Mouse (Mus musculus) layer of hippocampus, postnatal 25 days (tissue): ENCODE measurements around the gene Gpat2. TPM values are rescaled to one million over a fixed set of nuclear protein-coding genes. Genes with fewer than 3 reads are reported as not detected.
A peak's percentile ranks its signal among the peaks of the same experiment; 100 is the strongest.

Experiments used
- DNase-seq, 2 experiments: peaks; one replicate each; pipeline ENCODE4 v3.0.0; 2022; ENCODE audit warnings: mixed read lengths in 2 of 2, low spot score in 1 of 2; ENCODE audit errors: extremely low spot score in 1 of 2
- total RNA-seq, 2 experiments: library from RNA; stranded (reverse); gene quantifications; 2 replicates each; pipeline ENCODE4 v1.2.3; 2021

The Gpat2 gene
- total RNA-seq, 2 experiments from 2014 or later = 0.26 to 0.27 TPM

- no peak for DNase-seq
Observed at GRCm38 (mm10) chr2:127435554-127435953, 10.6 kb downstream of the Gpat2 start.

DNA sequence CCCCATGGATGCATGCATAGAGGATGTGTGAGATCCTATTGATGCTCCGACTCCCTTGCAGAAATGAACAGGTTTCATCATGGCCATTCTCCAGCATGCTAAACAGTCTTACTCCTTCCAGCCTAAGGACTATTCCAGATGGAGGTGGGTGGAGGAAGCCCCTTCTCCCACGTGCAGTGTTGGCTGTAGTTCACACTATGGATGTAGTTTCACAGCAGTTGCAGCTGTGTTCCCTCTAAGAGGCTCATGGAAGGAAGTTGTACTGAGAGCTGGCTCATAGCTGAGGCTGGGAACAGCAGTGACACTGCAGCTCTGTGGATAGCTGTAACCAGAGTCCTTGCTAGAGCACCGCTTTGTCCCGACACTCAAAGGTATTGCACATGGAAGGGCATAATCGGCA, 12.7 kb downstream of the Gpat2 start:
- DNase-seq = no peak

DNA sequence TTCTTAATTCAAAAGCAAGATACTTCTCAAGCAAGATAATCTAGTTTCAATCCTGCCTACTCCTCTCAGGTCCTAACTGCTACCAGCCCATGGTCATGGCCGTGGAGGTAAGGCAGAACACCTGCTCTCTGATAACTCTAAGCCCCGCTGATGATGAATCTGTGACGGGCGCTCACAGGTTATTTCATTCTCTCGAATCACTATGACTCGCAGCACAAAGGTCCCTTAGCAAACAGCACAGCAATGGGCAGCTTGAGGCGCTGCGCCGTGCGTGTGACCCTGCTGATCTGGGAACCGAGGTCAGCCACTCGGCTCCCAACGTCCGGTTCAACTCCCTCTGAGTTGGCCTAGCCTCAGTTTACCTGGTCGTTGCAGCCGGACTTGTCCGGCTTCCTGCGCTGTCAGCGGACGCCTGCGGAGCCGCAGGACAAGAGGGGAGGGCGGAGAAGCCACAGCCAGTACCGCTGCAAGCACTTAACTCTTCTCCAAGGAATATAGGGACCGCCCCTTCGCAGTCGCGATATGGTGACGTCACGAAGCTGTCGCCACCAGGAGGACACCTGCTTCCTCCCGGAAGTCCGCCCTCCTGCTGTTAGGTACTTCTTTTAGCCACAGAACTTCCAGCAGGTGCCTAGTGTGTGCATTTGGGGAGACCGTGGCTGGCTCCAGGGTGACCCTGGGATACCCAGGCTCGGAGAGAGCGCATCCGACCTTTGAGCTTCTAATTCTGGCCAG, 19.2 kb downstream of the Gpat2 start, which contains the start of gene Fahd2a:
TSS of gene Fahd2a (minus strand) at position 511 of the 735 bp plus-strand sequence.
- peak; percentile 77 to 81 for DNase-seq

GRCm38 (mm10) chr2:127446847-127447246, 21.8 kb downstream of the Gpat2 start:
- no peak for DNase-seq

DNA sequence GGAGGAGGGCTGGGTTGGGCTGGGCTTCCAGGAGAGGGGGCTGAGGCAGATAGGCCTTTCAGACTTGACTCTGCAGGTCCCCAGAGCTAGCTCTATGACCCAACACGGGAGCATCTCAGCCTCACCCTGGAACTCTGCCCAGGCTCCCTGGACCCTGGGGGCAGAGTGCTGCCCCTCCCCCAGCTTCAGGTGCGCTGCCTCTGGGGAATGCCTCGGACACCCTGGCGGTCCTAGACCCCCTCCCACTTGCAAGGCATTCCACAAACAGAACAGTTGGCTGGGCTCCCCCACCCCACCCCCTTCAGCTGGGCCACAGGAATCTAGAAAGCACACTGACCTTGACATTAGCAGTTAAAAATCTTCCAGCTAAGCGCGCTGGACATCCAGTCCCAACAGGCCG, 24.7 kb downstream of the Gpat2 start:
- no peak for DNase-seq

- DNase-seq = no peak
Observed at GRCm38 (mm10) chr2:127451748-127452147, 26.7 kb downstream of the Gpat2 start.

- no peak for DNase-seq
Observed at GRCm38 (mm10) chr2:127453141-127453540, 28.1 kb downstream of the Gpat2 start.

DNA sequence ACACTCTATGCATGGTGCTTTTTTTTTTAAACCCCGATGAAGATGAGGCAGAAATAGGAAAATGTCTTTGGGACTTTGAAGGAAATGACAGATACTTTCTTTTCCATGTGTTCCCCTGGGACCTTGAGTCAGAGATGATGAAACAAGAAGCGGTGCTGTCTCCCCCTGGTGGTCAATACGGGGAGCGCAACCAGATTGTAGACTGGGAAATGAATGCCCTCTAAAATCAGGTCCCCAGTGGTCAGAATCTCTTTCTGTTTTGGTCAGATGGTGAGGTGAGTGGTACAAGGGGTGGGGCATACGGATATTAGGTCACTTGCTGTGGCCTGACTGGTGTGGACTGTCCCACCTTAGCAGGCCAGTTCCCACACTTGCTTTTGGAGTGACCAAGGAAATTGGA, 28.8 kb downstream of the Gpat2 start:
- DNase-seq = peak; percentile 57 to 76

DNA sequence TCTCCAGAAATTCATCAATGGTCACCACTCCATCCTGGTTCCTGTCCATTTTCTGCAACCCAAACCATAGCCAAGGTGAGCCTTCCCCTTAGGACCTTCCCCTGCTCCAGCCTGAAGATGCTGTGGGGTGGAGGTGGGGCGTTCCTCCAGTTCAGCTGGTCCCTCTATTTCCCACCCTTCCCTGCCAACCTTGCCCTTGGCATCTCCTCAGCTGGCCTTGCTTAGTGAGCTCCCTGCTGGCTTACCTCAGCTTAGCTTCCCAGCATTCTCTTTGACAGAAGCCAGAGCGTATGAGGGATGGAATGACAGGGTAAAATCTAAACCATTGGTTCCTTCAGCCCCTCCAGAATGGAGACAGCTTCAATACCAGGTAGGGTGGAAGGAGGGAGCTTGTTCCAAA, 34.3 kb downstream of the Gpat2 start:
- DNase-seq = no peak

GRCm38 (mm10) chr2:127461351-127461750, 36.4 kb downstream of the Gpat2 start:
- DNase-seq = no peak

DNA sequence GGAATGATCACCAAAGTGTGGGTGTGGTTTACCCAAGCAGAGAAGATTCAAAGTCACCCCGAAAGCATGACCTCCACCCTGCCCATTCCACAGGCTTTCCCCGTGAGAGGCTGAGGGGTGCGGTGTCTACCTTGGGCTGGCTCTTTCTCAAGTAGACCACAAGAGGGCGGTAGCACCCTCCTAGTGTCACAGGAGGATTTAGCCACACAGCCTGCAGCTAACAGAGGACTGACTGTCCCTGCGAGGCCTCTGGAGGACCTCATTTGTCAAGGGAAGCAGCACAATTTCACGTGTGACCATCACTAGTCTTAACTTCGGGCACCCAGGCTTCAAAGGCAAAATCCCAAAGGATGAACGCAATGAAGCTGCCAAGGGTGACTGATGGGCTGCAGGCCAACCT, 37.3 kb downstream of the Gpat2 start:
- peak; percentile 36 to 61 for DNase-seq

GRCm38 (mm10) chr2:127470183-127470582, 45.2 kb downstream of the Gpat2 start:
- no peak for DNase-seq

DNA sequence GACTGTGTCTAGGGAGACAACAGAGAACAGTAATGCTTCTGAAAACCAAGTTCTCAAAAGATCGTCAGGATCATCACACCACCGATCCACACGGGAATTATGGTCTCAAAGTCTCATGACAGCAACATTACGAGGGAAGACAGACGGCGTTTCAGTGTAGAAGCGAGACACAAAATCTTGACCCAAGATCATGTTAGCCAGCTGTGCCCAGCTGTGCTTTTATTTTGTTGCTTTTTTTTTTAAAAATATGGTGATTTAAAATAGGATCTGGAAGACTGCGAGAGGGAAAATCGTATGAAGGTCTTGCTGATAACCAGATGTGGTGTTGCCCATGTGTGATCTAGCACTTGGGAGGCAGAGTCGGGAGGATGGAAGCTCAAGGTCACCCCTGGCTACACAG, 45.7 kb downstream of the Gpat2 start:
- DNase-seq = no peak

DNA sequence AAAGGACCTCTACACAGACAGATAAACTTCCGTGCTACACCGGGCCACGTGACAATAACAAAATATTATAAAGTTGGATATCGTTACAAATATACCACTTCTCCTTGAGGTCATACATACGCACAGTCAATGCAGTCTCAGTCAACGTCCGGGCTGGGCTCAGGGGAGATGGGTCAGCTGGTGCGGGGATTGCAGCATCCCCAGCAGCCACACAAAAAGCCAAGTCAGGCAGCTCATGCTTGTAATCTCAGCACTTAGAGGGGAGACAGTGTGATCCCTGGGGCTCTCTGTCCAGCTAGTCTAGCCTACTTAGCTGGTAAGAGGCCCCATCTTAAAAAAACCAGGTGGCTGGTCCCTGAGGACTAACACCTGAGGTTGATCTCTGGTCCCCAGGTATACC, 46.3 kb downstream of the Gpat2 start:
- DNase-seq = no peak

- no peak for DNase-seq
Observed at GRCm38 (mm10) chr2:127472279-127472678, 47.3 kb downstream of the Gpat2 start.

- DNase-seq = no peak
Observed at GRCm38 (mm10) chr2:127479210-127479609, 54.2 kb downstream of the Gpat2 start.

- no peak for DNase-seq
Observed at GRCm38 (mm10) chr2:127479763-127480162, 54.8 kb downstream of the Gpat2 start.

- no peak for DNase-seq
Observed at GRCm38 (mm10) chr2:127481841-127482532, 57.0 kb downstream of the Gpat2 start.

GRCm38 (mm10) chr2:127482533-127482911, 57.5 kb downstream of the Gpat2 start:
- DNase-seq = peak in 1 of 2 experiments; percentile 35

DNA sequence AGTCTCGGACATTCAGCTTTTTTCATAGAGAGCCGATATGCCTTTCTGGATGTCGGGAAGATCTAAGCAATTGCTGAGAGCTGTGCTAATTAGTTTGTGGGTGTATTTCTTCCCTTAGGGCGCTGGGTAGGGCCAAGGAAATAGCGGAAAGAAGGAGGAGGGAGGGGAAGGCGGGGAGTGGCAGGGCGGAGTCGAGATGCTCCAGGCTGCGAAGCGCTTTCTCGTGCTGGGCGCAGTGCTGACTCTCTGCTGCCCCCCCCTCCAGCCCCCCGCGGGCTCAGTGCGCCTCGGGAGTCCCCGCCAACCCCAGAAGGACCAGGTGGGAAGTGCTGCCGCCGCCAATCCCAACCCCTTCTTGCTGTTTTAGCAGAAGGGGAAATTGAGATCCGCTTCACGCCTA, 58.0 kb downstream of the Gpat2 start:
- no peak for DNase-seq

DNA sequence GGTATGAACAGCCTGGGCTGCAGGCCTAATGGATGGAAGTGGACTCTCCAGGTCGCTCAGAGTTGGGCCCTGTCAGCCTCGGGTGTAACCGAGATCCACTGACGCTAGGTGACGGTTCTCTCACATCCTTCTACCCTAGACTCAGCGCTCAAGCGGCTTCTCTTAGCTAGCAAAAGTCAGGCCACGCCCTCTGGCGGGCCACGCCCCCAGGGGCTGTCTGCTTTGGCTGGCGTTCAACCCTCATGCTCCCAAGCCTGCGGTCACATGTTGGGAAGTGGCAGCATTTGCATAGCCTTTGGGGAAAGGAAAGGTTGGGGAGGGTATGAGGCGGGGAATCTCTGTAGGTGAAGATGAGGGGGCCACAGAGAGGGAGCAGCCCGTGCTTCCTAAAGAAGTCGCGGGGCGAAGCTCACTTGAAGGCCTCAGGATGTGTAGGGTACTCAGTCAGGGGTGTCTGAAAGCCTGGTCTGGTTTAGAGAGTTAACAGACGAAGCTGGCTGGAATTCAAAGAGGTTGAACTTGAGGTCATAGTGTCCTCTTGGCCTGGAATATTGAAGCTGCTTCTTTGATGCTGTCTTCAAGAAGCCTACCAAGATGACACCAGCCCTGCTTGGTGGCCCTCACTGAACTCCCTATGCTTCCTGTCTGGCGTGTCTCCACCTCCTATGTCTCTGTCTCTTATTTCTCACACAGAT, 59.6 kb downstream of the Gpat2 start:
- DNase-seq = no peak
